ENCODE assay signal across 16 mouse cellular contexts in the genomic region with DNA sequence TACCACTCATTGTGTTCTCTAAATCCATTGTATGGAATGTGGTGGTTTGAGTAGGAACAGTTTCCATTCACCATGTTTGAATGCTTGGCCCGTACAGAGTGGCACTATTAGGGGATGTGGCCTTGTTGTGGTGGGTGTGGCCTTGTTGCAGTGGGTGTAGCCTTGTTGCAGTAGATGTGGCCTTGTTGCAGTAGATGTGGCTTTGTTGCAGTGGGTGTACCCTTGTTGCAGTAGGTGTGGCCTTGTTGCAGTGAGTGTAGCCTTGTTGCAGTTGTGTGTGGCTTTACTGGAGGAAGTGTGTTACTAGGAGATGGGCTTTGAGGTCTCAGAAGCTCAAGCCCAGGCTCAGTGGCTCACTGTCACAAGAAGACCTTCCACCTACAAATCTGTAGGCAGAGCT.
DNase-seq lines count a peak whose midpoint lies in the region; ATAC-seq lines count a peak whose summit lies in the region.
"Had no signal": no experiment of that assay in that cellular context is flagged by ENCODE, and none has a peak within 500 bp of the region (broad histone marks: within the 10 kb centered on the region; RNA-seq: fewer than 3 reads in every experiment).

No protein-coding gene starts in this region.

- DNase-seq in CD4-positive helper T cell, adult 2 months (ENCODE audit: low read depth, low spot score) = peak; percentile 38
- DNase-seq in cerebellum, adult 11 months = no peak
- DNase-seq in urinary bladder, postnatal 25 days (ENCODE audit: low spot score) = no peak
- no peak for DNase-seq in Muller cell, postnatal 12 days (ENCODE audit: inconsistent ontology term)
- DNase-seq: adrenal gland, postnatal 14 days; B cell, adult 2 months; cerebellum, adult 18-20 months; cerebellum, adult 9-11 months; cerebellum, postnatal 36 days; gastrocnemius, postnatal 36 days; heart, adult 18-20 months; kidney, adult 11 months had no signal

- ATAC-seq in activated CD4-positive, CD25-positive, alpha-beta regulatory T cell, adult 4 months = peak; percentile 23
- ATAC-seq in inflammation-experienced regulatory T-cells, adult 6 months = peak; percentile 25
- 0 out of 2 replicates have a peak, but pooled peaks have one; percentile 30 for ATAC-seq in monocyte, adult 5-6 weeks (replicated peaks; ENCODE audit: insufficient number of reproducible peaks, low FRiP score, low TSS enrichment, poor library complexity, severe bottlenecking)
- ATAC-seq: forebrain, embryonic 14.5 days had no signal
